Mouse (Mus musculus): ENCODE measurements around the gene Bnip3.

The Bnip3 gene

GRCm38 (mm10) chr7:138906441-138906840 lies 2.9 kb downstream of the Bnip3 start:
- DNase-seq (ENCODE audit: low read depth) = no peak

- DNase-seq (ENCODE audit: low read depth) = no peak
These were observed 5.4 kb downstream of the Bnip3 start for GRCm38 (mm10) chr7:138903886-138904435.

GRCm38 (mm10) chr7:138898743-138899142 lies 10.6 kb downstream of the Bnip3 start:
- DNase-seq (ENCODE audit: low read depth) = no peak

GRCm38 (mm10) chr7:138898122-138898521 lies 11.2 kb downstream of the Bnip3 start:
- DNase-seq (ENCODE audit: low read depth) = no peak

- no peak for DNase-seq (ENCODE audit: low read depth)
These were observed 23.7 kb downstream of the Bnip3 start for GRCm38 (mm10) chr7:138885365-138886289.

- DNase-seq (ENCODE audit: low read depth) = no peak
These were observed 25.6 kb downstream of the Bnip3 start for GRCm38 (mm10) chr7:138883724-138884123.

GRCm38 (mm10) chr7:138875031-138875430 lies 34.3 kb downstream of the Bnip3 start:
- no peak for DNase-seq (ENCODE audit: low read depth)

GRCm38 (mm10) chr7:138872956-138873355 lies 36.4 kb downstream of the Bnip3 start:
- DNase-seq (ENCODE audit: low read depth) = no peak

- DNase-seq (ENCODE audit: low read depth) = no peak
These were observed 41.0 kb downstream of the Bnip3 start for GRCm38 (mm10) chr7:138868316-138868715.

- no peak for DNase-seq (ENCODE audit: low read depth)
These were observed 42.0 kb downstream of the Bnip3 start for GRCm38 (mm10) chr7:138867286-138867685.

- DNase-seq (ENCODE audit: low read depth) = no peak
These were observed 44.5 kb downstream of the Bnip3 start for GRCm38 (mm10) chr7:138864776-138865175.

GRCm38 (mm10) chr7:138863950-138864572 lies 45.3 kb downstream of the Bnip3 start:
- no peak for DNase-seq (ENCODE audit: low read depth)

GRCm38 (mm10) chr7:138856670-138857069 lies 52.6 kb downstream of the Bnip3 start:
- no peak for DNase-seq (ENCODE audit: low read depth)

- no peak for DNase-seq (ENCODE audit: low read depth)
These were observed 55.1 kb downstream of the Bnip3 start for GRCm38 (mm10) chr7:138854201-138854600.

- no peak for DNase-seq (ENCODE audit: low read depth)
These were observed 55.8 kb downstream of the Bnip3 start for GRCm38 (mm10) chr7:138853417-138854031.

GRCm38 (mm10) chr7:138850083-138850482 lies 59.2 kb downstream of the Bnip3 start:
- DNase-seq (ENCODE audit: low read depth) = no peak

- DNase-seq (ENCODE audit: low read depth) = no peak
These were observed 61.0 kb downstream of the Bnip3 start for GRCm38 (mm10) chr7:138848028-138848920.

GRCm38 (mm10) chr7:138847316-138848027 lies 61.8 kb downstream of the Bnip3 start:
- DNase-seq (ENCODE audit: low read depth) = no peak

GRCm38 (mm10) chr7:138846502-138846991 lies 62.8 kb downstream of the Bnip3 start:
- no peak for DNase-seq (ENCODE audit: low read depth)

GRCm38 (mm10) chr7:138845544-138846391 lies 63.6 kb downstream of the Bnip3 start, which contains the start of the genes Ppp2r2d and Mapk1ip1:
TSS of gene Ppp2r2d (plus strand) at chr7:138846079.
TSS of gene Mapk1ip1 (minus strand) at chr7:138846273.
- DNase-seq (ENCODE audit: low read depth) = peak; percentile 89
